Mouse (Mus musculus) E14TG2a.4 (cell line): ENCODE measurements at regions not wholly inside any gene's neighbourhood (a gene's known extent, or its start where the extent isn't known, plus 50 kb on each side); places are given as distances from the start of the nearest gene placed in this dataset.

Source experiments
- CTCF ChIP-seq: conservative IDR thresholded peaks from 2 replicates; pipeline ENCODE4 v1.5.1; 2014; ENCODE audit warnings: low read length
- NANOG ChIP-seq: IDR thresholded peaks from 2 replicates; pipeline ENCODE4 v1.6.1; 2014; ENCODE audit warnings: borderline replicate concordance, low read length, mixed read lengths
- POU5F1 ChIP-seq: IDR thresholded peaks from 2 replicates; pipeline ENCODE4 v1.6.1; 2014; ENCODE audit warnings: low read length, borderline replicate concordance

GRCm38 (mm10) chr14:83959111-83959510 lies 484.3 kb upstream of the Pcdh17 start:
- TF ChIP-seq CTCF: no peak
- no peak for TF ChIP-seq POU5F1
- TF ChIP-seq NANOG: no peak
